Mouse (Mus musculus) layer of hippocampus, postnatal 25 days (tissue): ENCODE results near the gene 1700001F09Rik. TPM values are rescaled to one million over a fixed set of nuclear protein-coding genes. Genes with fewer than 3 reads are reported as not detected.
"Not testable (repeated sequence)": the region's sequence is repeated elsewhere in the genome, so short reads cannot be mapped to it uniquely, and the experiment has no call there.

Experiments used
- DNase-seq, 2 experiments: peaks; one replicate each; pipeline ENCODE4 v3.0.0; 2022; ENCODE audit warnings: mixed read lengths in 2 of 2, low spot score in 1 of 2; ENCODE audit errors: extremely low spot score in 1 of 2
- total RNA-seq, 2 experiments: library from RNA; stranded (reverse); gene quantifications; 2 replicates each; pipeline ENCODE4 v1.2.3; 2021

1700001F09Rik gene
- total RNA-seq = 1 to 10 TPM in 1 of 2 experiments, not detected in 1; 1.3 TPM

- DNase-seq = not testable (repeated sequence)
These were observed at the start of gene 1700001F09Rik for GRCm38 (mm10) chr14:43347711-43348110. Gene 1700001F09Rik (minus strand): TSS chr14:43347811.

- DNase-seq = not testable (repeated sequence)
These were observed 14.1 kb upstream of the 1700001F09Rik start for GRCm38 (mm10) chr14:43361713-43362112.

DNA sequence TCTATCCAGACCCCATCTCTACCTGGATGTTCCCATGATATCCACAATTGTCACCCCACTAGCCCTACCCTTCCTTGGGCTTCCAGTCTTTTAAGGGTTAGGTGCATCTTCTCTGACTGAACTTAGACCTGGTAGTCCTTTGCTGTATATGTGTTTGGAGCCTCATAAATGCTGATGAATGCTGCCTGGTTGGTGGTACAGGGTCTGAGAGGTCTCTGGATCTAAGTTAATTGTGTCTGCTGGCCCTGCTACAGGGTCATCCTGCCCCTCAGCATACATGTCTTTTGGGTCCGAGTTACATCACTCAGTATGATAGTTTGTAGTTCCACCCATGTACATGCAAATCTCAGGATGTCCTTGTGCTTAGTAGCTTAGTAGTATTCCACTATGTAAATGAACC, 11.6 kb upstream of the 1700001F09Rik start:
- not testable (repeated sequence) for DNase-seq

DNA sequence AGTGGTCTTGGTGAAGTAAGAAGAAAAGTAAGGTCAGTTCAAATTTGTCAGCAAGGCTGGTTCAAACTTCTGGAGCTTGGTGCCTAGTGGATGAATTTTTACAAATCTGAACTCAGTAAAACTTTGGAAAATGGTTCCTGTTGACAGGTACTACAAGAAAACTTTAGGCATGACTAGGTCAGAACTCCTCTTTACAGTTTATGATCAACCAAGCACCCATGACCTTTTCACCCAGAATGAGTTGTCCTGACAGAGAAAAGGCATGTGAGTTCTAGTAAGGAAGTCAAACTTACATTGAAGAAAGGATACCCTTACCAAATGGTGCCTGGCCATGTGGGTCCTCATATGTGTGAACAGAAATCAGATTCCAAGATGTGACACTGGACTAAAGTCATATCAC, 9.9 kb upstream of the 1700001F09Rik start:
- DNase-seq = not testable (repeated sequence)

GRCm38 (mm10) chr14:43352944-43353343, 5.3 kb upstream of the 1700001F09Rik start:
- not testable (repeated sequence) for DNase-seq

GRCm38 (mm10) chr14:43337646-43338045, 10.0 kb downstream of the 1700001F09Rik start:
- DNase-seq = not testable (repeated sequence)

DNA sequence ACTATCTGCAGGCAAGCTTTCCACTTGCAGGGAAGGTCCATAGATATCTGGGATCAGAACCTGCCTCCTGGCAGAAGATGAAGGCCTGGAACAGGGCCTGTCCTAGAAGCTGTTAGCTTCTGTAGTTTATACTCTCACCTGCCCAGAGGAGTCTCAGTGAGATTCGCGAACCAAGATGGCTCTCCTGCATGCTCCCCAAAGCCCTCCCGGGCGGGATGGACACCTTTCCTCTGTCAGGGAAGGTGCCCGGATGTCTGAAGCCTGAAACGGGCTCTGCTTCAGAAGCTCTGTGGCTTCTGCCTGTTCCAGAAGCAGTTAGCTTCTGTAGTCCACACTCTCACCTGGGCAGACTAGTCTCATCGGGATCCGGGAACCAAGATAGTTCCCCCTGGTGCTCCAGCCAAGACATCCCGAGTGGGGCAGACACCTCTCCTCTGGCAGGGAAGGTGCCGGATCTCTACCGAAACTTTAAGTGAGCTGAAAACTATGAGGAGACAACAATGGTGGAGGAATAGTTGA, 16.2 kb downstream of the 1700001F09Rik start:
- DNase-seq = not testable (repeated sequence)

GRCm38 (mm10) chr14:43328603-43329002, 19.0 kb downstream of the 1700001F09Rik start:
- not testable (repeated sequence) for DNase-seq

GRCm38 (mm10) chr14:43319516-43319915, 28.1 kb downstream of the 1700001F09Rik start:
- not testable (repeated sequence) for DNase-seq

GRCm38 (mm10) chr14:43293503-43293902, 54.1 kb downstream of the 1700001F09Rik start, which contains the start of gene Gm8127:
Gene Gm8127 (minus strand): TSS chr14:43293832.
- DNase-seq = not testable (repeated sequence)

Other genes starting within 250 kb of the 1700001F09Rik start
- gene Gm8104, start 247.2 kb downstream of the 1700001F09Rik start, total RNA-seq = under 1 TPM in 1 of 2 experiments, not detected in 1; 0.17 TPM
- not detected for gene Gm7233, start 167.9 kb downstream of the 1700001F09Rik start, total RNA-seq
- gene Gm8122, start 112.5 kb downstream of the 1700001F09Rik start, total RNA-seq = not detected
- gene Gm8126, start 89.2 kb downstream of the 1700001F09Rik start, total RNA-seq = under 1 TPM in 1 of 2 experiments, not detected in 1; 0.20 TPM
- gene Gm9732, start 72.8 kb downstream of the 1700001F09Rik start, total RNA-seq = not detected
- gene Gm8127, start 54.0 kb downstream of the 1700001F09Rik start, total RNA-seq = not detected
- gene Gm8138, start 68.5 kb upstream of the 1700001F09Rik start, total RNA-seq = not detected
- not detected for gene Gm5799, start 195.8 kb upstream of the 1700001F09Rik start, total RNA-seq
- gene Gm17654, start 231.3 kb upstream of the 1700001F09Rik start, total RNA-seq = not detected